Mouse (Mus musculus): ENCODE measurements around the gene Hipk1. TPM values are rescaled to one million over a fixed set of nuclear protein-coding genes. Genes with fewer than 3 reads are reported as not detected.

The Hipk1 gene
- 22.2 and 37.2 TPM in 2 replicates for polyA plus RNA-seq (2012; rRNA removed)

DNA sequence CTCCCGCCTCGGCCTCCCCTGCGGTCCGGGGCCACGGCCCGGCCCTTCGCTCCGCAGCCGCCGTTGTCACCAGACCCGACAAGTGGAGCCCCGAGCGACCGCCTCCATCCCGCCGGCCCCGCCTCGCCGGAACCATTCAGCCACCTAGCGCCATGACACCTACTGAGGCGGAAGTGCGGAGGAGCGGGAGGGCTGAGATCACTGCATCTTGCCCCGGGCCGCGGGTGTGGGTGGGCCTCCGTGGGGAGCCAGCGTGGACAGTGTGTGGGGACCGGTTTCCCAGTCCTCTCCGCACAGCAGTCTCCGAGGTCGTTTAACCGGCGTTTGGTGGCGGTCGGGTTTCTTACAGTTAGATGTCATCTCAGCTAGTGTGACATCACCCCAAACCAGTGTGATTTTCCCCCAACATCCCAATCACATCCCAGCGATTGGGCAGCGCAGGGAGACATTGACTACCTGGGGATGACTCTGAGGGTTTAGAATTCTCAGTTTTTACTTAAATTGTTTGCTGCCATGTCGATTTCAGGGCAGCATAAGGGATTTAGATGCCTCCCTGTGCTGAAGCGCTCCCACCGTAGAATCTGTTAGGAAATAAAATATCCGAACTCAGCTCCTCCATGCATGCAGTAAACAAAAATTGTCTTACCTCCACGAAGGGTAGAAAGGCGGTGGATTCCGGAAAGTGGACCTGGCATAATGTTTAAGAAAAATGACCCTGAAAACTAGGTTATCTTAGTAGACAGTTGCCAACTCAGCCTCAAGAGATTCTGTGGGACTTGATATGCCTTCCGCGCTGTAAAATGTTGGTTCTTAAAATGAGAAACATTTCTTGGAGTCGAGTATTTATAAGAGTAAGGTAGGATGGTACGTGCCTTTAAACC is at the start of gene Hipk1:
TSS of gene Hipk1 (minus strand) at position 334 of the 881 bp plus-strand sequence.

DNA sequence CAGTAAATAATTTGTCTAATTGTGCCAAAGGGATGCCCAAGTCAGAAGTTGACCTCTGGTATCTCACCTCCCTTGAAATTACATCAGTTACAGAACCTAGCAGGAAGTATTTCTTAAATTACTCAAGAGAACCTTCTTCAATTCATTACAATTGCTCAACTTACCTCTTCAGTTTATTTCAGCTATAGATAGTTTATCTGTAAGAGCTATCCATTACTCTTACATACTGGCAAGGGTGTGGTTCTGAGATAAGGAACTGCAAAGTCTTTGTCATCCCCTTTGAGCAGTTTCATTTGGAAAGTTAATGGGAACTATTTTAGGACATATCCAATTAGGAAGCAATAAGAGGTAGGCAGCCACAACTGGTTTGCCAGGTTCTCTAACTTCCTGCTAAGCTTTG is 41.1 kb upstream of the Hipk1 start, which contains the start of gene Bcl2l15:
TSS of gene Bcl2l15 (plus strand) at position 176 of the 400 bp plus-strand sequence.

DNA sequence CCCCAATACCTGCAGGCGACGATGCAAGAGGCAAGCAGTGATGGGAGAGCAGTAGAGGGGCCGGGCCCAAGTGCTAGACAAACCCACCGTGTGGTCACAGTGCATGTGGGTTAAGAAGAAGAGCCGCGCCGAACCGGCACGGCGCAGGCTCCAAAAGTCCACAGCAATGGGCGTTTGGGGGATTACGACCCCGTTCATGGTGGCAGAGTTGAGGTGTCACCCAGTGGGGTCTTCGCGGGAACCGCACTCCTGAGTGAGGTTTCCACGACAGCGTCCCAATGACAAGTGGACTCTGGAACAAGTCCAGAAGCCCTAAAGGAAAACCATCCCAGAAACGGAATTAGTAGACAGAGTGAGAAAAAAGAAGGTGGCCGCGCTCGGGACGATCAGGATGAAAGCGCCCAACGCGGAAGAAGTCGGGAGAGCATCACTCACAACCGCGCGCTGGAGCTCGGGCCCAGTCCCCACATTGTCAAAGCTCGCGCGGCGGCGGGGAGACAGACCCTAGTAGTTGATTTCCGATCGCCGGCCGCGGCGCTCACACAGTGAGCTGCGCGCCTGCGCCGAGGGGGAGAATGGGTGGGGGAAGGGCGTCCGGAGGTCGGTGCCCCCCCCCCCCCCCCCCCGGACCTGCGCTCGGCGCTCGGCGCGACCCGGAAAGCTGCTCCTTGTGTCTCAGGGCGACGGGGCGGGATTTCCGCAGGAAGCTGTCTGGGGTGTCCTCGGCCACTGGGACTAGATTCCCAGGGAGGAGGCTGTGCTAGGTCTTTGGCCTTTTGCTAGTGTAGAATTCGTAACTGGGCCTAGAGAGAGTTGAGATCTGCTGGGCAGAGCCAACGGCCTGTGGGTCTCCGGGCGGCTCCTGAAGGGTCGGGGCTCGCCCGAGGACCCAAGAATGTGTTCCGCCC is 17.8 kb upstream of the Hipk1 start, which contains the start of the genes Dclre1b, Ap4b1 and Gm43064:
TSS of gene Dclre1b (minus strand) at position 554 of the 908 bp plus-strand sequence.
TSS of gene Ap4b1 (plus strand) at position 630 of the 908 bp plus-strand sequence.
TSS of gene Gm43064 (plus strand) at position 683 of the 908 bp plus-strand sequence.

DNA sequence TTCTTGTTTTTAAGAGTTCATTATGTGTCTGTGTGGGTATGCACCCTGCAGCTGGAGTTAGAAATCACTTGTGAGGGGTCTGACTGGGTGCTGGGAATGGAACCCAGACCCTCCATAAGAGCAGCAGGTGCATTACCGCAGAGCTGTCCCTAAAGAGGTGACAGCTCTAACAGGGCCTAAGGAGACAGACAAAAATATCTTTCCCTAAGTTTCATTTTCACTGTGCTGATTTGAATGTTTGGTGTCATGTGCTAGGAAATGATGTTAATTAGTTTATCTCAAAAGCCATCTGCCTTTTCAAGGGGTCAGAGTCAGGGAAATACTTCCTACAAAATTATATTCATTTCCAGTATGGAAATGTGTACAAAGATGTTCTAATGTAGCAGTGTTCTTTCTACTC is 52.0 kb downstream of the Hipk1 start, which contains the start of gene Gm10964:
TSS of gene Gm10964 (plus strand) at position 38 of the 400 bp plus-strand sequence.

DNA sequence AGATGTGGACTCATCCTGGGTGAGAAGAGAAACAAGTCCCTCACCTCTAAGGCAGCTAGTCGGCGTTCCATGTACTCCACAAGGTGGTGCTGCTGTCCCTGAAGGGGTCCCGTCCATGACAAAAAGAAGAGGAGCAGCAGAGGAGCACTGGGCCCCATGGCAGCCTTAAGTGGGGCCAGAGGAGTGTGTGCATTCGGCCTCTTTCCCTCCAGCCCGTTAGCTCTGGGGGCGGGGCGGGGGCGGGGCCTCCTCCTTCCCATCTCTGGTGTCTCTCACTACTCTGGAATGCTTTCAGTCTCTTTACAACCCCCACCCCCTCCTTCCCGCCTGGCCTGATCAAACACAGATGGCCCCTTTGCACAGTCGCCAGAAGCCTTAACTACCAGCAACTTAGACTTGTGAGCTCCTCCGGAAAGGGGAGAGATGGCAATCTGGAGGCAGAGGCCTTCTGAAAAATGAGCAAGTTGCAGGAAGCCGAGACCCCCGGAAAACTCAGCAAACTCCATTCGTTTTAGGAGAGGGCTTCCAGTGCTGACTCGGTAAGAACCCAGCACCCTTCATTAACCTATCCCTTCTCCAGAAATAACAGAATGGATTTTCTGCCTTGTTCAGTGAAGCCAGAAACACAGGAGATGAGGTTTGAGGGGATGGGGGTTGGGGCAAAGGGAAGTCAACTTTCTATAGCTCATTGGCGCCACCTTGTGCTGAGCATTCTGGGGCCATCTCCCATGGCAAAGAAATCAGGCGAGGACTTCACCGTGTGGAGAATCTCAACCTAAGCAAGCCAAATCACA is 53.4 kb downstream of the Hipk1 start, which contains the start of gene Olfml3:
TSS of gene Olfml3 (minus strand) at position 224 of the 794 bp plus-strand sequence.

Other genes with a start within 250 kb of the Hipk1 start
- 0.14 and 0.25 TPM in 2 replicates for gene Syt6, start 216.3 kb downstream of the Hipk1 start, polyA plus RNA-seq (2012; rRNA removed)
- gene Atg4a-ps, start 145.5 kb downstream of the Hipk1 start, polyA plus RNA-seq (2012; rRNA removed) = not detected in 2 replicates
- gene Olfml3, start 53.6 kb downstream of the Hipk1 start, polyA plus RNA-seq (2012; rRNA removed) = 5.1 and 5.3 TPM in 2 replicates
- not detected in 2 replicates for gene Gm10964, start 52.2 kb downstream of the Hipk1 start, polyA plus RNA-seq (2012; rRNA removed)
- 7.4 and 7.7 TPM in 2 replicates for gene Dclre1b, start 17.9 kb upstream of the Hipk1 start, polyA plus RNA-seq (2012; rRNA removed)
- 2.4 and 4.1 TPM in 2 replicates for gene Ap4b1, start 18.0 kb upstream of the Hipk1 start, polyA plus RNA-seq (2012; rRNA removed)
- not detected in 2 replicates for gene Gm43064, start 18.0 kb upstream of the Hipk1 start, polyA plus RNA-seq (2012; rRNA removed)
- gene Bcl2l15, start 41.0 kb upstream of the Hipk1 start, polyA plus RNA-seq (2012; rRNA removed) = 0.08 and 0.30 TPM in 2 replicates
- 0.04 and 0.23 TPM in 2 replicates for gene Ptpn22, start 68.2 kb upstream of the Hipk1 start, polyA plus RNA-seq (2012; rRNA removed)
- 1.1 and 1.5 TPM in 2 replicates for gene Rsbn1, start 122.6 kb upstream of the Hipk1 start, polyA plus RNA-seq (2012; rRNA removed)
- 2.7 and 3.8 TPM in 2 replicates for gene Phtf1, start 176.5 kb upstream of the Hipk1 start, polyA plus RNA-seq (2012; rRNA removed)

Measured in stomach, adult 2 months (tissue).